Mouse (Mus musculus) kidney, postnatal 10 days (tissue): ENCODE results near the gene Ccnd2.

Experiments
- DNase-seq: peaks from one replicate; pipeline ENCODE4 v3.0.0; 2021; ENCODE audit warnings: mixed read lengths

Gene Ccnd2

GRCm38 (mm10) chr6:127147665-127148064 lies 4.3 kb downstream of the Ccnd2 start:
- peak; percentile 92 for DNase-seq

- no peak for DNase-seq
Measured at GRCm38 (mm10) chr6:127146322-127146947, 5.6 kb downstream of the Ccnd2 start.

- no peak for DNase-seq
Measured at GRCm38 (mm10) chr6:127145464-127146190, 6.4 kb downstream of the Ccnd2 start.

- no peak for DNase-seq
Measured at GRCm38 (mm10) chr6:127143576-127144288, 8.3 kb downstream of the Ccnd2 start.

- DNase-seq, result no peak
Measured at GRCm38 (mm10) chr6:127143124-127143520, 8.9 kb downstream of the Ccnd2 start.

GRCm38 (mm10) chr6:127142154-127143123 lies 9.6 kb downstream of the Ccnd2 start:
- DNase-seq, result peak; percentile 41

- DNase-seq, result no peak
Measured at GRCm38 (mm10) chr6:127138962-127139361, 13.0 kb downstream of the Ccnd2 start.

- DNase-seq, result no peak
Measured at GRCm38 (mm10) chr6:127133433-127134245, 18.4 kb downstream of the Ccnd2 start.

- no peak for DNase-seq
Measured at GRCm38 (mm10) chr6:127132719-127133118, 19.3 kb downstream of the Ccnd2 start.

- DNase-seq, result no peak
Measured at GRCm38 (mm10) chr6:127131946-127132345, 20.0 kb downstream of the Ccnd2 start.

GRCm38 (mm10) chr6:127130377-127130776 lies 21.6 kb downstream of the Ccnd2 start:
- no peak for DNase-seq

GRCm38 (mm10) chr6:127129659-127130058 lies 22.3 kb downstream of the Ccnd2 start:
- DNase-seq, result no peak

GRCm38 (mm10) chr6:127123506-127123905 lies 28.5 kb downstream of the Ccnd2 start:
- DNase-seq, result no peak

GRCm38 (mm10) chr6:127122996-127123395 lies 29.0 kb downstream of the Ccnd2 start:
- DNase-seq, result no peak

GRCm38 (mm10) chr6:127122221-127122806 lies 29.7 kb downstream of the Ccnd2 start:
- DNase-seq, result no peak

- DNase-seq, result no peak
Measured at GRCm38 (mm10) chr6:127114753-127115456, 37.1 kb downstream of the Ccnd2 start.

GRCm38 (mm10) chr6:127109402-127109930 lies 42.5 kb downstream of the Ccnd2 start, which contains the start of gene Tigar:
TSS of gene Tigar (minus strand) at chr6:127109557.
- DNase-seq, result peak; percentile 93

GRCm38 (mm10) chr6:127108368-127109060 lies 43.5 kb downstream of the Ccnd2 start:
- no peak for DNase-seq

GRCm38 (mm10) chr6:127107413-127107812 lies 44.6 kb downstream of the Ccnd2 start:
- no peak for DNase-seq

GRCm38 (mm10) chr6:127106726-127107125 lies 45.3 kb downstream of the Ccnd2 start:
- no peak for DNase-seq
